Mouse (Mus musculus) brain, embryonic 14.5 days (tissue): Measurements from ENCODE around the gene Prdm2.

Experiments
- CTCF ChIP-seq: fragments of 200-500 bp; IDR thresholded peaks from 2 replicates; pipeline ENCODE4 v1.5.1; 2012; ENCODE audit warnings: inconsistent platforms, mild to moderate bottlenecking, moderate library complexity, borderline replicate concordance; ENCODE audit not compliant: insufficient read depth, insufficient read length; ENCODE audit errors: extremely low read depth
- POLR2A ChIP-seq: fragments of 200-500 bp; IDR thresholded peaks from 2 replicates; pipeline ENCODE4 v1.6.1; 2012; ENCODE audit warnings: mild to moderate bottlenecking, inconsistent platforms, borderline replicate concordance; ENCODE audit not compliant: poor library complexity, insufficient read depth, insufficient read length, severe bottlenecking; ENCODE audit errors: extremely low read depth

DNA sequence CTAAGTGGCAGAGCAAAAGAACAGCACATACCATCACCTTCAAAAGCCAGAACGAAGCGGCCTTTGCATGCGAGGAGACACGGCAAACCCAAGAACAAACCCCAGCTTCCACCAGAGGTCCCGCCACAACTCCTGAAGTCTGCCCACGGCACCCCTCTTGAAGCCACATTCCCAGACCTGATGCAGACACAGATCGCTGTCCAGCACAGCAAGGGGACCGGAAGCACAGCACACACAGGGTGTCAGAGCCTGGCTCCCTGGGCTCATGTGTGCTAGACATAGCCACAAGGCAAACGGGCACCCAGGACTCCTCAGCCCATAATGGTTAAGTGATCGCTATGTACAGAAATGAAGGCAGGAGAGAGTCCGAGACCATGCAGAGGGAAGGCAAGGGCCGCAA is 96.9 kb downstream of the Prdm2 start:
- no peak for TF ChIP-seq CTCF
- no peak for TF ChIP-seq POLR2A
